Mouse (Mus musculus) hindbrain, postnatal 0 days (tissue): ENCODE results near the gene Ireb2. TPM values are rescaled to one million over a fixed set of nuclear protein-coding genes. Genes with fewer than 3 reads are reported as not detected.

ENCODE experiments used
- ATAC-seq: fragments of 200-750 bp; cut with Nextera tagmentation; 2 replicates; pipeline ENCODE4 v1.8.0; 2017; ENCODE audit warnings: mild to moderate bottlenecking, moderate TSS enrichment, moderate library complexity
- DNase-seq: peaks from one replicate; pipeline ENCODE4 v3.0.0-alpha.2; 2015; ENCODE audit warnings: low spot score
- H3K27ac ChIP-seq: fragments of 300-500 bp; sonication (generic); 2 replicates; pipeline ENCODE4 v1.5.1; 2014; ENCODE audit warnings: mild to moderate bottlenecking
- H3K27me3 ChIP-seq: fragments of 300-500 bp; sonication (generic); 2 replicates; pipeline ENCODE4 v1.6.1; 2014; ENCODE audit warnings: low read length, mixed read lengths; ENCODE audit not compliant: insufficient read depth
- H3K36me3 ChIP-seq: fragments of 300-500 bp; sonication (generic); 2 replicates; pipeline ENCODE4 v1.6.1; 2014; ENCODE audit warnings: low read length, mixed read lengths; ENCODE audit not compliant: insufficient read depth
- H3K4me1 ChIP-seq: fragments of 300-500 bp; sonication (generic); 2 replicates; pipeline ENCODE4 v1.6.1; 2014; ENCODE audit warnings: antibody characterized with exemption, low read length, mixed read lengths; ENCODE audit not compliant: insufficient read depth
- H3K4me2 ChIP-seq: fragments of 300-500 bp; sonication (generic); 2 replicates; pipeline ENCODE4 v1.6.1; 2014; ENCODE audit warnings: low read depth, mild to moderate bottlenecking, low read length, moderate library complexity, mixed read lengths
- H3K4me3 ChIP-seq: fragments of 300-500 bp; sonication (generic); 2 replicates; pipeline ENCODE4 v1.5.1; 2014; ENCODE audit warnings: low read length
- H3K9ac ChIP-seq: fragments of 300-500 bp; sonication (generic); replicated peaks from 2 replicates; pipeline ENCODE4 v1.6.1; 2014; ENCODE audit warnings: mild to moderate bottlenecking, low read length, moderate library complexity, mixed read lengths
- H3K9me3 ChIP-seq: fragments of 300-500 bp; sonication (generic); 2 replicates; pipeline ENCODE4 v1.6.1; 2016; ENCODE audit warnings: low read length, mixed read lengths
- CTCF ChIP-seq: IDR thresholded peaks from 2 replicates; pipeline ENCODE4 v1.5.1; 2016; ENCODE audit warnings: antibody characterized with exemption, control low read depth, low read depth
- WGBS: fragments of 180-500 bp; shearing (Covaris S2); extraction: QIAGEN DNeasy Blood & Tissue Kit; methylation state at CpG from one replicate; pipeline ENCODE4 v1.1.7; 2014; 5-methylcytosine and 5-hydroxymethylcytosine counted together
- polyA plus RNA-seq: library from polyadenylated mRNA; unstranded; fragments of >200 nt; fragmentation: Nextera tagmentation; extraction: Ambion mirVana; gene quantifications from 2 replicates; pipeline ENCODE4 v1.2.1, GENCODE M21; 2015
- total RNA-seq: library from RNA; depleted of rRNA; stranded (reverse); fragments of >200 nt; gene quantifications from 2 replicates; pipeline ENCODE4 v1.2.3, GENCODE M21; 2014

The Ireb2 gene
- total and polyA plus RNA-seq, 2 experiments from 2014 or later: 18.6 to 31.4 TPM

DNA sequence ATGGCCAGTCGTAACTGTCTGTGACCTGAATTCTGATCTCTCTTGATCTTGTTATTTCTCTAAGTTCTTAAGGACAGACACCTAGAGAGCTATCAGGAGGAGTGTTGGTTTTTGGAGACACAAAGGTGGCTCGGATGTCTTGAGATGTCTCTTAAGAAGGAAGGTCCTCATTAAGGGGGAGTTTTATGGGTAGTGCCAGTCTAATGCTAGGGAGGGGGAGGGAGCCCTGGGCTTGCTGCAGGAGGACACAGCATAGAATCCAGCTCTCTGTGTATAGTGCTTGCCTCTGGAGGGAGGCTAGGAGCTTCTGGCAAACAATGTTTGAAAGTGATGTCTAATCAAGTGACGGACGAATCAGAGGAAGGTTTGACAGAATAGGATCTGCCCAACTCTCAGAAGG is 10.0 kb upstream of the Ireb2 start:
- TF ChIP-seq CTCF: no peak
- Histone ChIP-seq H3K27me3 (no peaks in the 10 kb centered on the region), H3K36me3 (no peaks in the 10 kb centered on the region), H3K4me3 (no peak overlapping the region), H3K27ac (no peak overlapping the region), H3K4me1 (no peaks in the 10 kb centered on the region), H3K4me2 (no peak overlapping the region), H3K9me3 (no peaks in the 10 kb centered on the region), H3K9ac (no peak overlapping the region)
- DNase-seq (no peak), ATAC-seq (no peak)
- 72% methylated on average over 4 of the region's 4 CpGs for WGBS

DNA sequence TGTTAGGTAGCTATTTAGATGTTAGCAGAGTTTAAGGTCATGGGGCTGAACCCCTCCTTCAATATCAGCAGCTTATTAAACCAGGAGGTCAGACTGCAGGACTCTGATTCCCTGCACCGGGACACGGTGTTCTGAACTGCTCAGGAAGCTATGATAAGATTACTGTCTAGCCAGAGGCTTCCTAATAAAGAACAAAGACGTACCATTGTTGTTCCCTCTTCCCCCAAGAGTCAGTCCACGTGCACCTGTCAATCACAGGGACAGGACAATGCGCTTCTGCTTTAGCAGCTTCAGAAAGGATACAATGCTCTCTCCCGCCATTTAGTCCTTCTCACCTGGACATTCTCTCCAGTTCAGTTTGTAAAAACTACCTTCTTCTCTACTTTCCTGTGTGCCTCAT is 8.0 kb upstream of the Ireb2 start:
- H3K36me3 ChIP-seq: no peaks in the 10 kb centered on the region
- 30% methylated on average over 6 of the region's 6 CpGs for WGBS
- H3K4me2 ChIP-seq: no peak overlapping the region
- H3K4me3 ChIP-seq: no peak overlapping the region
- H3K9me3 ChIP-seq: no peaks in the 10 kb centered on the region
- no peaks in the 10 kb centered on the region for H3K4me1 ChIP-seq
- H3K9ac ChIP-seq: no peak overlapping the region
- DNase-seq (no peak), ATAC-seq (no peak)
- H3K27ac ChIP-seq: no peak overlapping the region
- TF ChIP-seq CTCF: no peak
- H3K27me3 ChIP-seq: no peaks in the 10 kb centered on the region

GRCm38 (mm10) chr9:54856121-54856520 is 7.5 kb upstream of the Ireb2 start:
- Histone ChIP-seq H3K27ac (no peak overlapping the region), H3K27me3 (no peaks in the 10 kb centered on the region), H3K9me3 (no peaks in the 10 kb centered on the region), H3K36me3 (no peaks in the 10 kb centered on the region), H3K4me2 (no peak overlapping the region), H3K9ac (no peak overlapping the region), H3K4me3 (no peak overlapping the region), H3K4me1 (no peaks in the 10 kb centered on the region)
- TF ChIP-seq CTCF: no peak
- ATAC-seq: no peak
- no peak for DNase-seq
- WGBS: 69% methylated on average over 6 of the region's 6 CpGs

DNA sequence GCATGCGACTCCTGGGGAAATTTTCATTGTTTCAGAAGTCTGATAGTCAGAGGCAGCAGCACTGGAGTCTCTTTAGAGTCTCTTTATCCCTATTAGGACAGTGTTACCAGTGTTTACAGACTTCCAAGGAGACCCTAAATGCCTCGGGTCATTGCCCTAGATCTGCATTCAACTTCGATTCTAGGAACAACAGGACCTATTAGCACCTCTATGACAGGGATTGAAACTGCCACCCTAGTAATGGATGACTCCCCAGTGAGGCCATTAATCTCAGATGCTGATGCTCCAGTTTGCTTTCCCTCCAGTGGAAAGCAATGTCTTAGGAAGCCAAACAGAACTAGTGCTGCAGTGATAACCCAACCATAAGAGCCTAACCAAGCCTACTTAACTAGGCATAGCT is 6.1 kb upstream of the Ireb2 start:
- DNase-seq (no peak), ATAC-seq (no peak)
- H3K27ac ChIP-seq: no peak overlapping the region
- H3K4me2 ChIP-seq: no peak overlapping the region
- no peaks in the 10 kb centered on the region for H3K27me3 ChIP-seq
- 31% methylated on average over 3 of the region's 3 CpGs for WGBS
- no peaks in the 10 kb centered on the region for H3K4me1 ChIP-seq
- H3K36me3 ChIP-seq: no peaks in the 10 kb centered on the region
- no peaks in the 10 kb centered on the region for H3K9me3 ChIP-seq
- TF ChIP-seq CTCF: no peak
- H3K4me3 ChIP-seq: no peak overlapping the region
- no peak overlapping the region for H3K9ac ChIP-seq

- Histone ChIP-seq H3K27ac (no peak overlapping the region), H3K9me3 (no peaks in the 10 kb centered on the region), H3K4me3 (no peak overlapping the region), H3K27me3 (no peaks in the 10 kb centered on the region), H3K36me3 (peaks cover 1% of the 10 kb centered on the region; the same call in 1 of the 2 replicates), H3K4me2 (no peak overlapping the region), H3K4me1 (peaks cover 4% of the 10 kb centered on the region; the same call in 1 of the 2 replicates), H3K9ac (no peak overlapping the region)
- TF ChIP-seq CTCF: no peak
- ATAC-seq: no peak
- no peak for DNase-seq
- WGBS: 94% methylated on average over 7 of the region's 7 CpGs
Observed at GRCm38 (mm10) chr9:54860526-54860925, 3.1 kb upstream of the Ireb2 start.

DNA sequence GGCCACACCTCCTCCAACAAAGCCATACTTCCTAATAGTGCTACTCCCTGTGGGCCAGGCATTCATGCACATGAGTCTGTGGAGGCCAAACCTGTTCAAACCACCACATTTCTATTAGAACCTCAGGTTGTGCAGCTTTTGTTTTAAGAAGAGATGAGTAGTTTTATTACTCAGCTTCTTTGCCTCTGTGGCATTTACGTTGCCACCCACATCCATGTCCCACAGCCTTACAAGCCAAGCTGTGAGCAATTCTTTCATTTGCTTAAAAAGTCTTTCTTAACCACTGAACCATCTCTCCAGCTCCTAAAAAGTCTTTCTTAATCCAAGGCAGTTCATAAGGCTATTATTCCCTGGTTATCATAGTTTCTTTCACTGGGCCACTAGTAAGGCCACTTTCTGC is 15.2 kb downstream of the Ireb2 start:
- WGBS: 97% methylated on average over 1 of the region's 1 CpGs
- Histone ChIP-seq H3K27ac (no peak overlapping the region), H3K36me3 (peaks cover 15% of the 10 kb centered on the region; the same call in 1 of the 2 replicates), H3K4me2 (no peak overlapping the region), H3K9ac (no peak overlapping the region), H3K4me3 (no peak overlapping the region), H3K4me1 (no peaks in the 10 kb centered on the region), H3K27me3 (no peaks in the 10 kb centered on the region), H3K9me3 (no peaks in the 10 kb centered on the region)
- TF ChIP-seq CTCF: no peak
- DNase-seq: no peak
- no peak for ATAC-seq

DNA sequence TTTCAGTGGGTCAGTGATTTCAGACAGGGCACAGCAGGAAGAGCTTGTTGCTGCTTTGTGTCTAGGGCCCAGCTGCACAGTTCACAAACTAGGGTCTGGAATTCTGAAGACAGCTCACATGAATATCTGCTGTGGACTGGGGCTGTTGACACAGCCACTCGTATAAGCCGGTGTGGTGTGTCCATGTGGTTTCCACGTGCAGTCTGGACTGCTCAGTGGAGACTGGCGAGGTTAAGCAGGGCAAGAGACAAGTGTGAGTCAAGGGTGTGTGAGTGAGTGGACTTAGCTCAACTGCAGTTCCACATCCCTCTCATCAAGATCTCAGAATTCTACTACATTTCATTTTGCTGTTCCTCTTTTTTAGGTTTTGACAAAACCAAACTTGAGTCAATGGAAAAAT is 28.5 kb downstream of the Ireb2 start:
- H3K9ac ChIP-seq: no peak overlapping the region
- H3K36me3 ChIP-seq: peaks cover 34% of the 10 kb centered on the region; the same call in 1 of the 2 replicates
- H3K4me2 ChIP-seq: no peak overlapping the region
- DNase-seq: no peak
- no peak overlapping the region for H3K4me3 ChIP-seq
- H3K27ac ChIP-seq: no peak overlapping the region
- H3K4me1 ChIP-seq: no peaks in the 10 kb centered on the region
- TF ChIP-seq CTCF: no peak
- H3K9me3 ChIP-seq: no peaks in the 10 kb centered on the region
- ATAC-seq: no peak
- WGBS: 82% methylated on average over 4 of the region's 4 CpGs
- no peaks in the 10 kb centered on the region for H3K27me3 ChIP-seq
